Comparison of ENCODE assay signal across 7 mouse cellular contexts in the genomic region with DNA sequence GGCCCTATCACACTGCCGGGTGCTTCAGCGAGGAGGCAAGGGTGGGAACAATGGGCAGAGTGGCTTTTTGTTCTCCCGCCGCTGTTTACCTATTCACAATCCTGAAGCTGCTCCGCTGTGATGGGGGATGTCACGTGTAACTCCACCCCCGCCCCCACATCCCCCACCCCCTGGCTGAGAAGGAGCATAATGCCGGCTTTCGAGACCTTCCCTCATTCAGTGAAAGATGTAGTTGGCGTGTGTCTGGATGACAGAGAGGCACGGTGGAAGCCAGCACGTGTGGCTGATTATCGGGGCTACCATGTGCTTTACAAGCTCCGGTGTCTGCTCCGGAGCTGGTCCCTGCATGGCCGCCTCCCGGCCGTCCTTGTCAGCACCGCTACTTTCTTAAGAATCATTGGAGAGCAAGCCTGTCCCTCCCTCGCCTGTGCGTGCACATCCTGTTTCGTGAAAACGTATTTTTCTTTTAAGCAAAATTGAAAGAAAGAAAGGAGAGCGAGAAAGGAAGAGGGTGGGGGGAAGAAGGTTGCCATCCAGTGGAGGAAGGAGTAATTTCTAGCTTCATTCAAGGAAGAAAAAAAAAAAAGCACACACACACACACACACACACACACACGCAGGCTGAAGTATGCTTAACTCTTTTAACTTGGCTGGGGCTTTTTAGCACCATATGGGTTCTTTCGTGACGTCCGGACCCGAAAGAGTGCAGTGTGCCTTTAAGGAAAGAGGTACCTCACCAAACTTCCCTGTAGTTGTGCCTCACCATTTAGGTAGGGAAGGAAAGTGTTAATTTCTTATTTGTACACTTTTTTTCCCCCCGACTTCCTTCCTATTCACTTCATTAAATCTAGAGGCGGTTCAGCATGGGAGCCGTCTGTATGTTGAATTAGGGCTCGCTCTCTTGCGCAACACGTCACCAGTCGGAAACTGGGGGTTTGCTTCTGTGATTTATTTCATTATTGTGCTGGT.
DNase-seq lines count a peak whose midpoint lies in the region; ATAC-seq and TF ChIP-seq lines count a peak whose summit lies in the region.

No protein-coding gene starts in this region.

- no peaks in the 10 kb centered on the region for H3K36me3 ChIP-seq in hindbrain, postnatal 0 days (ENCODE audit: insufficient read depth, low read length)

- peak; percentile 20 for DNase-seq in WW6 (ENCODE audit: low read depth, low spot score)
- peak; percentile 68 for DNase-seq in cerebellum, postnatal 14 days
- peak; percentile 53 for DNase-seq in gastrocnemius, adult 18-20 months (ENCODE audit: low spot score)
- peak; percentile 91 for DNase-seq in hindbrain, postnatal 0 days (ENCODE audit: low spot score)
- DNase-seq in left cerebral cortex, adult 8-10 months (ENCODE audit: low spot score in 2 of 2): peak; percentile 68 to 77
- DNase-seq in right cerebral cortex, postnatal 14 days: peak; percentile 61

- peak overlapping the region; percentile 67 for H3K4me2 ChIP-seq in hindbrain, postnatal 0 days (ENCODE audit: low read depth, low read length)

- peak overlapping the region; percentile 43 for H3K4me3 ChIP-seq in hindbrain, postnatal 0 days (ENCODE audit: low read length)

- TF ChIP-seq CTCF in hindbrain, postnatal 0 days (IDR thresholded peaks at IDR 0.05; ENCODE audit: low read depth): peak; percentile 64

- no peaks in the 10 kb centered on the region for H3K27me3 ChIP-seq in hindbrain, postnatal 0 days (ENCODE audit: insufficient read depth, low read length)

- H3K9me3 ChIP-seq in hindbrain, postnatal 0 days (ENCODE audit: low read length): no peaks in the 10 kb centered on the region

- peak overlapping the region; percentile 95 for H3K27ac ChIP-seq in hindbrain, postnatal 0 days

- WGBS in hindbrain, postnatal 0 days: under 1% methylated on average over 36 of the region's 36 CpGs

- peak overlapping the region; percentile 58 for H3K9ac ChIP-seq in hindbrain, postnatal 0 days (replicated peaks; ENCODE audit: low read length)

- peak; percentile 90 for ATAC-seq in hindbrain, postnatal 0 days
- ATAC-seq in megakaryocyte, adult 5-6 weeks (ENCODE audit: poor library complexity, severe bottlenecking): peak; percentile 81

- peaks cover 12% of the 10 kb centered on the region for H3K4me1 ChIP-seq in hindbrain, postnatal 0 days (ENCODE audit: insufficient read depth, low read length)

Comparison
In these comparisons a context has a peak if more than half of its experiments do, and no peak if none do; other contexts are left out.
1. Peak in every context shown above with its lines: DNase-seq, ATAC-seq, H3K4me3 ChIP-seq and H3K27ac ChIP-seq.
2. DNase-seq: peak in every context shown above with its lines; median percentile 91 in hindbrain, postnatal 0 days; 72 in left cerebral cortex, adult 8-10 months; 68 in cerebellum, postnatal 14 days; 61 in right cerebral cortex, postnatal 14 days; 53 in gastrocnemius, adult 18-20 months; 20 in WW6.